Mouse (Mus musculus) heart, postnatal 0 days (tissue): ENCODE measurements around the gene Evi5.

ENCODE experiments used
- CTCF ChIP-seq: IDR thresholded peaks from 2 replicates; pipeline ENCODE4 v1.5.1; 2016; ENCODE audit warnings: antibody characterized with exemption, control low read depth, low read depth
- EP300 ChIP-seq: IDR thresholded peaks from 2 replicates; pipeline ENCODE4 v1.6.1; 2016; ENCODE audit warnings: antibody characterized with exemption, low read depth

DNA sequence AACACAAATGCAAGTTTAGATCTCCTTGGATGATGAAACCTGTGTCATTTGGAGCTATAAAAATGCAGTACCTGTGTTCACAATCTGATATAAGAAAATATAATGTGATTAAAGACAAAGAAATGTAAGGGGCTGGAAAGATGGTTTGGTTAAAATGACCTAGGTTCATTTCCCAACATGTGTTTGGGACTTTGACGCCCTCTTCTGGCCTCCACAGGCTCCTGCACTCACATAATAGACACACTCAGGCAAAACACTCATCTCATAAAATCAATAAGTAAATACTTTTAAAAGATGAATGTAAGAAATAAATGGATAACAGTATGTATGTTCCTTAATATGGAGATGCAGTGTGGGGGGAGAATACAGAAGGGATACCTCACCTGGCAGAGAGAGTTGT lies 2.1 kb upstream of the Evi5 start:
- TF ChIP-seq CTCF (no peak), EP300 (no peak)
